Mouse (Mus musculus) stomach, embryonic 15.5 days (tissue): Measurements from ENCODE around the gene Lsm2. TPM values are rescaled to one million over a fixed set of nuclear protein-coding genes. Genes with fewer than 3 reads are reported as not detected.
"Not testable (repeated sequence)": the region's sequence is repeated elsewhere in the genome, so short reads cannot be mapped to it uniquely, and the experiment has no call there.

Experiments used
- ATAC-seq: fragments of 200-750 bp; cut with Nextera tagmentation; 2 replicates; pipeline ENCODE4 v1.8.0; 2017; ENCODE audit warnings: low read depth, moderate number of reproducible peaks, moderate TSS enrichment; ENCODE audit not compliant: insufficient read depth, low FRiP score
- H3K27ac ChIP-seq: fragments of 300-500 bp; sonication (generic); 2 replicates; pipeline ENCODE4 v1.5.1; 2015; ENCODE audit warnings: mild to moderate bottlenecking, inconsistent platforms
- H3K27me3 ChIP-seq: fragments of 300-500 bp; sonication (generic); replicated peaks from 2 replicates; pipeline ENCODE4 v1.6.1; 2015; ENCODE audit warnings: inconsistent platforms
- H3K36me3 ChIP-seq: fragments of 300-500 bp; sonication (generic); 2 replicates; pipeline ENCODE4 v1.6.1; 2015; ENCODE audit warnings: inconsistent platforms
- H3K4me1 ChIP-seq: fragments of 300-500 bp; sonication (generic); 2 replicates; pipeline ENCODE4 v1.6.1; 2015; ENCODE audit warnings: inconsistent platforms
- H3K4me2 ChIP-seq: fragments of 300-500 bp; sonication (generic); 2 replicates; pipeline ENCODE4 v1.6.1; 2015; ENCODE audit warnings: mild to moderate bottlenecking, inconsistent platforms
- H3K4me3 ChIP-seq: fragments of 300-500 bp; sonication (generic); replicated peaks from 2 replicates; pipeline ENCODE4 v1.5.1; 2015; ENCODE audit warnings: inconsistent platforms
- H3K9ac ChIP-seq: fragments of 300-500 bp; sonication (generic); 2 replicates; pipeline ENCODE4 v1.6.1; 2015; ENCODE audit warnings: inconsistent platforms
- H3K9me3 ChIP-seq: fragments of 300-500 bp; sonication (generic); 2 replicates; pipeline ENCODE4 v1.6.1; 2016; ENCODE audit warnings: inconsistent platforms
- WGBS: fragments of 180-500 bp; shearing (Covaris S2); methylation state at CpG from one replicate; pipeline ENCODE4 v1.1.7; 2015; 5-methylcytosine and 5-hydroxymethylcytosine counted together
- polyA plus RNA-seq: library from polyadenylated mRNA; unstranded; fragments of >200 nt; fragmentation: Nextera tagmentation; extraction: Ambion mirVana; gene quantifications from 2 replicates; pipeline ENCODE4 v1.2.1, GENCODE M21; 2015

Gene Lsm2
- polyA plus RNA-seq, result 175 and 182 TPM in 2 replicates

GRCm38 (mm10) chr17:34981690-34982180 lies at the start of gene Lsm2:
Gene Lsm2 (plus strand): TSS chr17:34981862.
- Histone ChIP-seq H3K27me3 (no peaks in the 10 kb centered on the region), H3K4me1 (peaks cover 13% of the 10 kb centered on the region), H3K36me3 (peaks cover 10% of the 10 kb centered on the region), H3K9me3 (no peaks in the 10 kb centered on the region), H3K4me2 (peak within 1 kb of the TSS; percentile 85), H3K27ac (peak within 1 kb of the TSS; percentile 99), H3K9ac (peak within 1 kb of the TSS; percentile 64), H3K4me3 (peak within 1 kb of the TSS; percentile 69)
- ATAC-seq, result peak; percentile 95
- under 1% methylated on average over 58 of the region's 58 CpGs for WGBS

- Histone ChIP-seq H3K4me3 (peak overlapping the region; percentile 82), H3K4me2 (peak overlapping the region; percentile 94), H3K36me3 (no peaks in the 10 kb centered on the region), H3K9ac (peak overlapping the region; percentile 58; the same call in 1 of the 2 replicates), H3K27me3 (no peaks in the 10 kb centered on the region), H3K9me3 (no peaks in the 10 kb centered on the region), H3K4me1 (peaks cover 10% of the 10 kb centered on the region), H3K27ac (no peak overlapping the region)
- ATAC-seq, result no peak
- 74% methylated on average over 8 of the region's 8 CpGs for WGBS
Measured at GRCm38 (mm10) chr17:34932287-34932686, 49.4 kb upstream of the Lsm2 start.

GRCm38 (mm10) chr17:34934031-34934430 lies 47.6 kb upstream of the Lsm2 start:
- WGBS, result 71% methylated on average over 24 of the region's 24 CpGs
- Histone ChIP-seq H3K27me3 (no peaks in the 10 kb centered on the region), H3K4me3 (no peak overlapping the region), H3K36me3 (no peaks in the 10 kb centered on the region), H3K4me1 (peaks cover 10% of the 10 kb centered on the region), H3K4me2 (no peak overlapping the region), H3K9ac (no peak overlapping the region), H3K9me3 (no peaks in the 10 kb centered on the region), H3K27ac (no peak overlapping the region)
- no peak for ATAC-seq

- no peak overlapping the region; the same call in 1 of the 2 replicates for H3K9ac ChIP-seq
- no peak overlapping the region for H3K27ac ChIP-seq
- no peaks in the 10 kb centered on the region for H3K9me3 ChIP-seq
- 46% methylated on average over 8 of the region's 8 CpGs for WGBS
- peaks cover 10% of the 10 kb centered on the region for H3K4me1 ChIP-seq
- H3K4me2 ChIP-seq, result no peak overlapping the region
- H3K4me3 ChIP-seq, result no peak overlapping the region
- H3K27me3 ChIP-seq, result no peaks in the 10 kb centered on the region
- no peak for ATAC-seq
- no peaks in the 10 kb centered on the region for H3K36me3 ChIP-seq
Measured at GRCm38 (mm10) chr17:34934830-34935229, 46.8 kb upstream of the Lsm2 start.

GRCm38 (mm10) chr17:34937960-34938505 lies 43.6 kb upstream of the Lsm2 start:
- no peak overlapping the region for H3K4me2 ChIP-seq
- H3K27me3 ChIP-seq, result no peaks in the 10 kb centered on the region
- H3K4me1 ChIP-seq, result peaks cover 4% of the 10 kb centered on the region
- no peak for ATAC-seq
- 86% methylated on average over 6 of the region's 6 CpGs for WGBS
- no peaks in the 10 kb centered on the region for H3K36me3 ChIP-seq
- no peak overlapping the region for H3K27ac ChIP-seq
- H3K9me3 ChIP-seq, result no peaks in the 10 kb centered on the region
- H3K4me3 ChIP-seq, result no peak overlapping the region
- no peak overlapping the region for H3K9ac ChIP-seq

- no peak overlapping the region for H3K27ac ChIP-seq
- no peaks in the 10 kb centered on the region for H3K36me3 ChIP-seq
- H3K4me3 ChIP-seq, result peak overlapping the region; percentile 29
- H3K4me2 ChIP-seq, result peak overlapping the region; percentile 49
- H3K27me3 ChIP-seq, result no peaks in the 10 kb centered on the region
- no peak overlapping the region for H3K9ac ChIP-seq
- 9% methylated on average over 15 of the region's 15 CpGs for WGBS
- no peak; the same call in 1 of the 2 replicates for ATAC-seq
- H3K4me1 ChIP-seq, result peaks cover 4% of the 10 kb centered on the region
- no peaks in the 10 kb centered on the region for H3K9me3 ChIP-seq
Measured at GRCm38 (mm10) chr17:34941344-34942041, 40.2 kb upstream of the Lsm2 start.

GRCm38 (mm10) chr17:34943128-34943815 lies 38.4 kb upstream of the Lsm2 start:
- no peaks in the 10 kb centered on the region for H3K9me3 ChIP-seq
- H3K27ac ChIP-seq, result no peak overlapping the region
- 81% methylated on average over 4 of the region's 4 CpGs for WGBS
- H3K4me2 ChIP-seq, result no peak overlapping the region
- no peaks in the 10 kb centered on the region for H3K36me3 ChIP-seq
- H3K4me1 ChIP-seq, result peaks cover 4% of the 10 kb centered on the region
- no peak overlapping the region for H3K9ac ChIP-seq
- H3K4me3 ChIP-seq, result no peak overlapping the region
- no peaks in the 10 kb centered on the region for H3K27me3 ChIP-seq
- ATAC-seq, result no peak

- ATAC-seq, result no peak
- no peak overlapping the region for H3K27ac ChIP-seq
Measured at GRCm38 (mm10) chr17:34944362-34944761, 37.3 kb upstream of the Lsm2 start.

GRCm38 (mm10) chr17:34946486-34947140 lies 35.0 kb upstream of the Lsm2 start:
- H3K27ac ChIP-seq, result no peak overlapping the region
- peaks cover 11% of the 10 kb centered on the region for H3K4me1 ChIP-seq
- H3K36me3 ChIP-seq, result peaks cover 16% of the 10 kb centered on the region; the same call in 1 of the 2 replicates
- H3K9ac ChIP-seq, result no peak overlapping the region
- no peak overlapping the region for H3K4me3 ChIP-seq
- H3K4me2 ChIP-seq, result no peak overlapping the region
- H3K9me3 ChIP-seq, result no peaks in the 10 kb centered on the region
- 90% methylated on average over 5 of the region's 5 CpGs for WGBS
- H3K27me3 ChIP-seq, result no peaks in the 10 kb centered on the region
- ATAC-seq, result no peak

More at GRCm38 (mm10) chr17:34944362-34944761, 37.3 kb upstream of the Lsm2 start:
- no peak overlapping the region for H3K4me2 ChIP-seq
- peaks cover 4% of the 10 kb centered on the region for H3K4me1 ChIP-seq
- no peaks in the 10 kb centered on the region for H3K9me3 ChIP-seq
- peaks cover 1% of the 10 kb centered on the region; the same call in 1 of the 2 replicates for H3K36me3 ChIP-seq
- no peaks in the 10 kb centered on the region for H3K27me3 ChIP-seq
- no peak overlapping the region for H3K9ac ChIP-seq
- no peak overlapping the region for H3K4me3 ChIP-seq

GRCm38 (mm10) chr17:34947606-34948005 lies 34.1 kb upstream of the Lsm2 start:
- H3K9ac ChIP-seq, result no peak overlapping the region
- WGBS, result 24% methylated on average over 8 of the region's 8 CpGs

GRCm38 (mm10) chr17:34948721-34949552 lies 32.7 kb upstream of the Lsm2 start:
- not testable (repeated sequence) for H3K4me3 ChIP-seq, H3K4me2 ChIP-seq, ATAC-seq, H3K9ac ChIP-seq, H3K9me3 ChIP-seq, H3K27me3 ChIP-seq, H3K4me1 ChIP-seq
- Histone ChIP-seq H3K36me3 (peaks cover 16% of the 10 kb centered on the region; the same call in 1 of the 2 replicates), H3K27ac (peak overlapping the region; percentile 26; the same call in 1 of the 2 replicates)
- WGBS, result 56% methylated on average over 9 of the region's 9 CpGs

More at GRCm38 (mm10) chr17:34947606-34948005, 34.1 kb upstream of the Lsm2 start:
- Histone ChIP-seq H3K4me2 (no peak overlapping the region), H3K4me3 (no peak overlapping the region), H3K27me3 (no peaks in the 10 kb centered on the region), H3K27ac (no peak overlapping the region), H3K4me1 (peaks cover 9% of the 10 kb centered on the region; the same call in 1 of the 2 replicates), H3K9me3 (no peaks in the 10 kb centered on the region), H3K36me3 (peaks cover 16% of the 10 kb centered on the region; the same call in 1 of the 2 replicates)
- ATAC-seq, result no peak
